Mouse (Mus musculus): ENCODE data around the gene Igsf9. TPM values are rescaled to one million over a fixed set of nuclear protein-coding genes. Genes with fewer than 3 reads are reported as not detected.
A peak's percentile ranks its signal among the peaks of the same experiment; 100 is the strongest.

The Igsf9 gene
- polyA plus RNA-seq, 1 experiment from 2014 or later, result 82.5 TPM

DNA sequence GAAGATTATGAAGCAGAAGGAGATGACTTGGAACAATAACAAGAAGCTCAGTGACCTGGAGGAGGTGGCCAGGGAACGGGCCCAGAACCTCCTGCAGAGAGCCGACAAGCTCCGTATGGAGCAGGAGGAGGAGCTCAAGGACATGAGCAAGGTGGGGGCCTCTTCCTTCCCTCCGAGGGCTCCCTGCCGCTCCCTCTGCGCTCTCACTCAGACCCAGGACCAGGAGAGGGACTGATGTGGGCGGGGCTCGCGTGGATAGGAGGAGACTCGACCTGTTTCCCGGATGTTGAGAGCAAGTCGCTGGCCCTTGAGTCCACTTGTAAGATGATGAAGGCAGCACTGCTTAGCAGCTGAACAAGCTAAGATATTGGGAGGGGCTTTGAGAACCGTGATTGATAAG is 51.0 kb downstream of the Igsf9 start:
- H3K27me3 ChIP-seq (ENCODE audit: poor library complexity, severe bottlenecking), result peaks cover 57% of the 10 kb centered on the region
- H3K4me1 ChIP-seq, result peaks cover 35% of the 10 kb centered on the region
- no peaks in the 10 kb centered on the region for H3K36me3 ChIP-seq (replicated peaks)
- 4% methylated on average over 13 of the region's 13 CpGs for WGBS
- H3K9me3 ChIP-seq, result no peaks in the 10 kb centered on the region
- peak overlapping the region; percentile 70 for H3K27ac ChIP-seq
- DNase-seq (ENCODE audit: extremely low spot score, low spot score), result peak; percentile 69
- H3K4me3 ChIP-seq, result peak overlapping the region; percentile 45

DNA sequence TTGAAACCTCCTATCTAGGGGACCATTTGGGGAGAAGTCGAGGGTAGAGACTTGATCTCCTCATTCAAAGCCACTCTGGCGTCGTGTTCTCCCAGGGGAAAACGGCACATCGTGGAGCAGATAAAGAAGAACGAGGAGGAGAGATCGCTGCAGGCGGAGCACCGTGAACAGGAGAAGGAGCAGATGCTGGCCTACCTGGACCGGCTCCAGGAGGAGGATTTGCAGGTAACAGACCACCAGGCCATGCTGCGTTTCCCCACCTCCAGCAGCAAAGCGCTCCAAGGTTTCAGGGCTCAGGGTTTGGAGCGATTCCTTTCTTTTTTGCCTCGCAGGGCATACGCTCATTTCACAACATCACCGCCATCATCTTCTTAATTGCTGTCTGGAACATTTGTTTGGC is 53.5 kb downstream of the Igsf9 start:
- no peak for DNase-seq (ENCODE audit: extremely low spot score, low spot score)

DNA sequence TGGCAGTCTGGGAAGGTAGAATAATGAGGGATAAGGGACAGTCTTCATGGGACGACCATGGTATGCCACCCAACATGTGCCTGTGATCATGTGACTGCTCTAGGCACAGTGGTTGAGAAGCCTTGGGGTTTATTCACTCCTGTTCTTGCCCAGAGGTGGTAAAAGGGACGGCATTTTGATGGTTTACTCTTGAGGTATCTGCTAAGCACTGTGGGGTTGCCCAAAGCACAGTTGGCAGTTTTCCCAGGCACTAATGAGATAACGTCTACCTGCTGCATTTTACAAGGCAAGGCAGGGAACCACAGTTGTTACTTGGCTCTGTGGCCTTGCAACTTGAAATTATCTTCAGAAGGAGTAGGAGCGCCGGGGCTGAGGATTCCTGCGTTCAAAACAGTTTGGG is 58.2 kb downstream of the Igsf9 start:
- WGBS, result 70% methylated on average over 6 of the region's 6 CpGs
- peaks cover 16% of the 10 kb centered on the region for H3K27me3 ChIP-seq (ENCODE audit: poor library complexity, severe bottlenecking)
- H3K27ac ChIP-seq, result no peak overlapping the region; the same call in 1 of the 2 replicates
- no peaks in the 10 kb centered on the region for H3K9me3 ChIP-seq
- no peaks in the 10 kb centered on the region for H3K36me3 ChIP-seq (replicated peaks)
- DNase-seq (ENCODE audit: extremely low spot score, low spot score), result no peak
- H3K4me1 ChIP-seq, result peaks cover 14% of the 10 kb centered on the region
- no peak overlapping the region for H3K4me3 ChIP-seq

More for the DNA sequence above, 53.5 kb downstream of the Igsf9 start:
- H3K36me3 ChIP-seq (replicated peaks), result no peaks in the 10 kb centered on the region
- WGBS, result 82% methylated on average over 16 of the region's 16 CpGs
- H3K4me3 ChIP-seq, result no peak overlapping the region
- peaks cover 39% of the 10 kb centered on the region for H3K4me1 ChIP-seq
- H3K9me3 ChIP-seq, result no peaks in the 10 kb centered on the region
- no peak overlapping the region for H3K27ac ChIP-seq
- H3K27me3 ChIP-seq (ENCODE audit: poor library complexity, severe bottlenecking), result peaks cover 43% of the 10 kb centered on the region

DNA sequence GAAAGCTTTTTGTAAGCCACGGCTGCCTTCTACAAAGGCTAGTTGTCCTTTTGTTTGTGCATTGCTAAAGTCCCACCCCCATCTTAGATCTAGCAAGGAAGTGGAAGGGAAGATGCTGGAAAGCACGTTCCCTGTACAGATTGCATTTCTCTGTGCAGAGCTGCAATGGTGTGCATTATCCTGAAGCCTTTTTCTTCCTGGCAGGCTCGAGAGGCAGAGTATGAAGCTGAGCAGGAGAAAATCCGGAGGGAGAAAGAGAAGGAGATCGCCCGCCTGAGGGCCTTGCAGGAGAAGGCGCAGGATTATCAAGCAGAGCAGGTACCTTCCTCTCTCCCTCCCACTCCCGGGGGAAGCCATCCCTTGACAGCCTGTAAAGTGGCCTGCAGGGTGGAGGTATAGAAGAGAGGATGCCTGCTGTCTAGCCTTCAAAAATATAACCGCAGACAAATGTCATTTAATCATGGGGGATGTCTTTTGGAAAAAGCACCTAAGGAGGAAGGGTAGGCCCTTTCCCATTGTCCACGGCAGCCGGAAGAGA is 58.8 kb downstream of the Igsf9 start:
- no peaks in the 10 kb centered on the region for H3K9me3 ChIP-seq
- peak overlapping the region; percentile 35; the same call in 1 of the 2 replicates for H3K27ac ChIP-seq
- 44% methylated on average over 11 of the region's 11 CpGs for WGBS
- H3K36me3 ChIP-seq (replicated peaks), result no peaks in the 10 kb centered on the region
- no peak overlapping the region for H3K4me3 ChIP-seq
- H3K4me1 ChIP-seq, result peaks cover 14% of the 10 kb centered on the region
- DNase-seq (ENCODE audit: extremely low spot score, low spot score), result no peak
- H3K27me3 ChIP-seq (ENCODE audit: poor library complexity, severe bottlenecking), result peaks cover 16% of the 10 kb centered on the region

DNA sequence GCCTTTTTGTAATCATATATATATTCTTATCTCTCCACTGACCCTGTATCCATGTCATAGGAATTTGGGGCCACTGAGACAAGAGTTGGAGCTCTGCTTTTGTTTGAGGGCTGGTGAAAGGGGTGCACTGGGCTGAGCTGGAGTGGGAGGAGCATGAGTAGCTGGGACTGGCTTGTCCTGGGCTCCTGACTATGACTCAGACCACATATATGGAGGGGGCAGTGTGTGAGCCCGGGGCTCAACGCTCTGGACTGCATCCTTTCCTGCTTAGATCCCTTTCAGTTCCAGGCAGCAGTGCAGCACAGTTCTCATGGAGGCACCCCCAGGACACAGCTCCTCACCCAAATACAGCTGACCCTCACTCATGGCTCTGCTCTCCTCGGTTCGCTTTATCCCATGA is 64.5 kb downstream of the Igsf9 start:
- H3K36me3 ChIP-seq (replicated peaks), result no peaks in the 10 kb centered on the region
- WGBS, result 82% methylated on average over 4 of the region's 4 CpGs
- H3K4me3 ChIP-seq, result no peak overlapping the region
- no peaks in the 10 kb centered on the region for H3K9me3 ChIP-seq
- no peak for DNase-seq (ENCODE audit: extremely low spot score, low spot score)
- H3K4me1 ChIP-seq, result peaks cover 30% of the 10 kb centered on the region
- peaks cover 12% of the 10 kb centered on the region for H3K27me3 ChIP-seq (ENCODE audit: poor library complexity, severe bottlenecking)
- no peak overlapping the region for H3K27ac ChIP-seq

Other genes starting within 250 kb of the Igsf9 start
- not detected in 2 replicates for gene Atp1a4, start 223.4 kb upstream of the Igsf9 start, polyA plus RNA-seq (2016; fragmentation: Nextera tagmentation; extraction: Ambion mirVana)
- 53.0 and 55.4 TPM in 2 replicates for gene Igsf8, start 220.1 kb upstream of the Igsf9 start, polyA plus RNA-seq (2016; fragmentation: Nextera tagmentation; extraction: Ambion mirVana)
- gene Atp1a2, start 183.7 kb upstream of the Igsf9 start, polyA plus RNA-seq (2016; fragmentation: Nextera tagmentation; extraction: Ambion mirVana), result 0.86 and 2.0 TPM in 2 replicates
- gene Kcnj9, start 152.5 kb upstream of the Igsf9 start, polyA plus RNA-seq (2016; fragmentation: Nextera tagmentation; extraction: Ambion mirVana), result 0.17 and 0.43 TPM in 2 replicates
- 0.46 and 0.47 TPM in 2 replicates for gene Kcnj10, start 140.6 kb upstream of the Igsf9 start, polyA plus RNA-seq (2016; fragmentation: Nextera tagmentation; extraction: Ambion mirVana)
- gene Pigm, start 105.2 kb upstream of the Igsf9 start, polyA plus RNA-seq (2016; fragmentation: Nextera tagmentation; extraction: Ambion mirVana), result 10.6 and 10.8 TPM in 2 replicates
- not detected in 2 replicates for gene Slamf9, start 6.4 kb upstream of the Igsf9 start, polyA plus RNA-seq (2016; fragmentation: Nextera tagmentation; extraction: Ambion mirVana)
- 69.7 and 71.1 TPM in 2 replicates for gene Tagln2, start 18.3 kb downstream of the Igsf9 start, polyA plus RNA-seq (2016; fragmentation: Nextera tagmentation; extraction: Ambion mirVana)
- gene Cfap45, start 39.0 kb downstream of the Igsf9 start, polyA plus RNA-seq (2016; fragmentation: Nextera tagmentation; extraction: Ambion mirVana), result 1.4 and 1.6 TPM in 2 replicates
- 0.09 TPM in 1 of 2 replicates, not detected in the other for gene Vsig8, start 74.2 kb downstream of the Igsf9 start, polyA plus RNA-seq (2016; fragmentation: Nextera tagmentation; extraction: Ambion mirVana)
- not detected in 2 replicates for gene Slamf8, start 108.8 kb downstream of the Igsf9 start, polyA plus RNA-seq (2016; fragmentation: Nextera tagmentation; extraction: Ambion mirVana)
- gene Fcrl6, start 120.8 kb downstream of the Igsf9 start, polyA plus RNA-seq (2016; fragmentation: Nextera tagmentation; extraction: Ambion mirVana), result 0.32 TPM in 1 of 2 replicates, not detected in the other
- 8.3 and 8.8 TPM in 2 replicates for gene Dusp23, start 151.2 kb downstream of the Igsf9 start, polyA plus RNA-seq (2016; fragmentation: Nextera tagmentation; extraction: Ambion mirVana)
- gene Crp, start 216.3 kb downstream of the Igsf9 start, polyA plus RNA-seq (2016; fragmentation: Nextera tagmentation; extraction: Ambion mirVana), result not detected in 2 replicates

Data from forebrain, embryonic 10.5 days (tissue).